Mouse (Mus musculus) forebrain, embryonic 10.5 days (tissue): ENCODE data around the gene Vgll4. TPM values are rescaled to one million over a fixed set of nuclear protein-coding genes. Genes with fewer than 3 reads are reported as not detected.

ENCODE experiments used
- DNase-seq: peaks from one replicate; pipeline ENCODE4 v3.0.0-alpha.2; 2017; ENCODE audit warnings: low spot score; ENCODE audit errors: extremely low spot score
- H3K27ac ChIP-seq: fragments of 300-500 bp; sonication (generic); 2 replicates; pipeline ENCODE4 v1.5.1; 2016; ENCODE audit warnings: mild to moderate bottlenecking
- H3K27me3 ChIP-seq: fragments of 300-500 bp; sonication (generic); 2 replicates; pipeline ENCODE4 v1.6.1; 2016; ENCODE audit warnings: mild to moderate bottlenecking; ENCODE audit not compliant: poor library complexity, severe bottlenecking
- H3K36me3 ChIP-seq: fragments of 300-500 bp; sonication (generic); replicated peaks from 2 replicates; pipeline ENCODE4 v1.6.1; 2016; ENCODE audit warnings: mild to moderate bottlenecking, moderate library complexity
- H3K4me1 ChIP-seq: fragments of 300-500 bp; sonication (generic); 2 replicates; pipeline ENCODE4 v1.6.1; 2016
- H3K4me3 ChIP-seq: fragments of 300-500 bp; sonication (generic); 2 replicates; pipeline ENCODE4 v1.5.1; 2016; ENCODE audit warnings: mild to moderate bottlenecking, moderate library complexity
- H3K9me3 ChIP-seq: fragments of 300-500 bp; sonication (generic); 2 replicates; pipeline ENCODE4 v1.6.1; 2016; ENCODE audit warnings: mild to moderate bottlenecking, moderate library complexity
- WGBS: fragments of 180-500 bp; shearing (Covaris S2); methylation state at CpG from one replicate; pipeline ENCODE4 v1.1.7; 2016; 5-methylcytosine and 5-hydroxymethylcytosine counted together
- polyA plus RNA-seq: library from polyadenylated mRNA; unstranded; fragments of >200 nt; fragmentation: Nextera tagmentation; extraction: Ambion mirVana; gene quantifications from 2 replicates; pipeline ENCODE4 v1.2.1, GENCODE M21; 2016

Vgll4 gene
- 79.0 and 81.7 TPM in 2 replicates for polyA plus RNA-seq

GRCm38 (mm10) chr6:114969213-114970120 is at the start of gene Vgll4:
Gene Vgll4 (minus strand): TSS chr6:114969994.
- H3K27me3 ChIP-seq, result peaks cover 82% of the 10 kb centered on the region
- under 1% methylated on average over 79 of the region's 79 CpGs for WGBS

GRCm38 (mm10) chr6:115015461-115015860 is 45.7 kb upstream of the Vgll4 start:
- no peak for DNase-seq
- H3K4me1 ChIP-seq, result peaks cover 7% of the 10 kb centered on the region; the same call in 1 of the 2 replicates
- H3K4me3 ChIP-seq, result no peak overlapping the region
- 94% methylated on average over 13 of the region's 13 CpGs for WGBS
- no peaks in the 10 kb centered on the region for H3K27me3 ChIP-seq
- no peak overlapping the region for H3K27ac ChIP-seq
- peaks cover 84% of the 10 kb centered on the region for H3K36me3 ChIP-seq
- no peaks in the 10 kb centered on the region for H3K9me3 ChIP-seq

More at GRCm38 (mm10) chr6:114969213-114970120, at the start of gene Vgll4:
- Histone ChIP-seq H3K9me3 (no peaks in the 10 kb centered on the region; the same call in 1 of the 2 replicates), H3K27ac (peak within 1 kb of the TSS; percentile 77), H3K36me3 (no peaks in the 10 kb centered on the region), H3K4me1 (peaks cover 41% of the 10 kb centered on the region), H3K4me3 (peak within 1 kb of the TSS; percentile 76)
- peak; percentile 75 for DNase-seq

- Histone ChIP-seq H3K4me3 (no peak overlapping the region), H3K9me3 (no peaks in the 10 kb centered on the region), H3K27me3 (no peaks in the 10 kb centered on the region), H3K27ac (no peak overlapping the region), H3K36me3 (peaks cover 88% of the 10 kb centered on the region), H3K4me1 (peaks cover 12% of the 10 kb centered on the region; the same call in 1 of the 2 replicates)
- DNase-seq, result no peak
- WGBS, result 89% methylated on average over 4 of the region's 4 CpGs
These were observed 43.8 kb upstream of the Vgll4 start for GRCm38 (mm10) chr6:115013574-115013973.

GRCm38 (mm10) chr6:115011792-115012191 is 42.0 kb upstream of the Vgll4 start:
- H3K27me3 ChIP-seq, result no peaks in the 10 kb centered on the region
- WGBS, result 80% methylated on average over 8 of the region's 8 CpGs
- peaks cover 70% of the 10 kb centered on the region for H3K36me3 ChIP-seq
- H3K4me1 ChIP-seq, result peaks cover 22% of the 10 kb centered on the region
- H3K27ac ChIP-seq, result peak overlapping the region; percentile 17
- no peak for DNase-seq
- H3K9me3 ChIP-seq, result no peaks in the 10 kb centered on the region
- H3K4me3 ChIP-seq, result no peak overlapping the region

- DNase-seq, result no peak
- WGBS, result 76% methylated on average over 9 of the region's 9 CpGs
- Histone ChIP-seq H3K4me3 (no peak overlapping the region), H3K4me1 (peaks cover 30% of the 10 kb centered on the region), H3K27ac (no peak overlapping the region), H3K9me3 (no peaks in the 10 kb centered on the region), H3K36me3 (peaks cover 64% of the 10 kb centered on the region), H3K27me3 (no peaks in the 10 kb centered on the region)
These were observed 41.0 kb upstream of the Vgll4 start for GRCm38 (mm10) chr6:115010815-115011214.

- Histone ChIP-seq H3K36me3 (peaks cover 64% of the 10 kb centered on the region), H3K27me3 (no peaks in the 10 kb centered on the region), H3K27ac (no peak overlapping the region), H3K4me1 (peaks cover 30% of the 10 kb centered on the region), H3K9me3 (no peaks in the 10 kb centered on the region), H3K4me3 (no peak overlapping the region)
- WGBS, result 83% methylated on average over 9 of the region's 9 CpGs
- DNase-seq, result no peak
These were observed 40.5 kb upstream of the Vgll4 start for GRCm38 (mm10) chr6:115010304-115010703.

GRCm38 (mm10) chr6:115007728-115008127 is 37.9 kb upstream of the Vgll4 start:
- H3K4me1 ChIP-seq, result peaks cover 30% of the 10 kb centered on the region
- no peaks in the 10 kb centered on the region for H3K9me3 ChIP-seq
- DNase-seq, result peak; percentile 73
- 25% methylated on average over 5 of the region's 5 CpGs for WGBS
- H3K27me3 ChIP-seq, result no peaks in the 10 kb centered on the region
- 0 out of 2 replicates have a peak overlapping the region, but pooled peaks have one; percentile 72 for H3K27ac ChIP-seq
- H3K4me3 ChIP-seq, result no peak overlapping the region
- peaks cover 66% of the 10 kb centered on the region for H3K36me3 ChIP-seq

GRCm38 (mm10) chr6:115006948-115007347 is 37.2 kb upstream of the Vgll4 start:
- WGBS, result 49% methylated on average over 6 of the region's 6 CpGs
- Histone ChIP-seq H3K27me3 (no peaks in the 10 kb centered on the region), H3K4me3 (no peak overlapping the region), H3K36me3 (peaks cover 69% of the 10 kb centered on the region), H3K9me3 (no peaks in the 10 kb centered on the region), H3K4me1 (peaks cover 30% of the 10 kb centered on the region), H3K27ac (peak overlapping the region; percentile 72)
- no peak for DNase-seq

GRCm38 (mm10) chr6:115006065-115006464 is 36.3 kb upstream of the Vgll4 start:
- H3K36me3 ChIP-seq, result peaks cover 60% of the 10 kb centered on the region
- peaks cover 29% of the 10 kb centered on the region for H3K4me1 ChIP-seq
- no peak overlapping the region for H3K4me3 ChIP-seq
- DNase-seq, result no peak
- H3K9me3 ChIP-seq, result no peaks in the 10 kb centered on the region
- no peak overlapping the region for H3K27ac ChIP-seq
- WGBS, result 80% methylated on average over 3 of the region's 3 CpGs
- H3K27me3 ChIP-seq, result no peaks in the 10 kb centered on the region

- 91% methylated on average over 8 of the region's 8 CpGs for WGBS
- no peak for DNase-seq
- no peaks in the 10 kb centered on the region for H3K27me3 ChIP-seq
- H3K9me3 ChIP-seq, result no peaks in the 10 kb centered on the region
- H3K4me3 ChIP-seq, result no peak overlapping the region
- peaks cover 22% of the 10 kb centered on the region for H3K4me1 ChIP-seq
- peaks cover 56% of the 10 kb centered on the region for H3K36me3 ChIP-seq
- H3K27ac ChIP-seq, result no peak overlapping the region
These were observed 35.6 kb upstream of the Vgll4 start for GRCm38 (mm10) chr6:115005351-115005890.

- Histone ChIP-seq H3K27ac (no peak overlapping the region), H3K36me3 (peaks cover 56% of the 10 kb centered on the region), H3K9me3 (no peaks in the 10 kb centered on the region), H3K27me3 (no peaks in the 10 kb centered on the region), H3K4me1 (peaks cover 18% of the 10 kb centered on the region), H3K4me3 (no peak overlapping the region)
- no peak for DNase-seq
- 81% methylated on average over 8 of the region's 8 CpGs for WGBS
These were observed 34.8 kb upstream of the Vgll4 start for GRCm38 (mm10) chr6:115004636-115005035.

GRCm38 (mm10) chr6:114998374-114999031 is 28.7 kb upstream of the Vgll4 start:
- Histone ChIP-seq H3K36me3 (peaks cover 25% of the 10 kb centered on the region), H3K9me3 (no peaks in the 10 kb centered on the region), H3K27me3 (no peaks in the 10 kb centered on the region), H3K27ac (no peak overlapping the region), H3K4me1 (peaks cover 11% of the 10 kb centered on the region), H3K4me3 (no peak overlapping the region)
- WGBS, result 85% methylated on average over 16 of the region's 16 CpGs
- no peak for DNase-seq
